Mouse (Mus musculus) kidney, adult 2 months (tissue): ENCODE data around the gene Mbtps1. TPM values are rescaled to one million over a fixed set of nuclear protein-coding genes. Genes with fewer than 3 reads are reported as not detected.

ENCODE experiments used
- DNase-seq: peaks from one replicate; pipeline ENCODE4 v3.0.0; 2021
- H3K27ac ChIP-seq: fragments of 200-500 bp; 2 replicates; pipeline ENCODE4 v1.5.1; 2012; ENCODE audit warnings: low read depth, low read length, control low read depth, inconsistent platforms; ENCODE audit not compliant: insufficient read depth
- H3K27me3 ChIP-seq: fragments of 200-500 bp; replicated peaks from 2 replicates; pipeline ENCODE4 v1.6.1; 2012; ENCODE audit warnings: mild to moderate bottlenecking, moderate library complexity, low read length, inconsistent platforms; ENCODE audit not compliant: control insufficient read depth, insufficient read depth
- H3K36me3 ChIP-seq: fragments of 200-500 bp; 2 replicates; pipeline ENCODE4 v1.6.1; 2012; ENCODE audit warnings: mild to moderate bottlenecking, moderate library complexity, low read length, inconsistent platforms; ENCODE audit not compliant: control insufficient read depth, insufficient read depth
- H3K4me1 ChIP-seq: fragments of 200-500 bp; 2 replicates; pipeline ENCODE4 v1.6.1; 2011; ENCODE audit warnings: low read length; ENCODE audit not compliant: control insufficient read depth, insufficient read depth
- H3K4me3 ChIP-seq: fragments of 200-500 bp; 2 replicates; pipeline ENCODE4 v1.5.1; 2011; ENCODE audit warnings: mild to moderate bottlenecking, low read depth, low read length, control low read depth; ENCODE audit not compliant: insufficient read depth
- CTCF ChIP-seq: fragments of 200-500 bp; conservative IDR thresholded peaks from 2 replicates; pipeline ENCODE4 v1.5.1; 2011; ENCODE audit warnings: low read depth, mild to moderate bottlenecking, control low read depth, low read length, moderate library complexity, mixed read lengths; ENCODE audit not compliant: insufficient read depth, insufficient read length
- POLR2A ChIP-seq: fragments of 200-500 bp; IDR thresholded peaks from one replicate; pipeline ENCODE4 v1.6.1; 2011; ENCODE audit warnings: low read depth, low read length, control low read depth
- WGBS: fragments of 180-500 bp; shearing (Covaris S2); methylation state at CpG from one replicate; pipeline ENCODE4 v1.1.7; 2018; 5-methylcytosine and 5-hydroxymethylcytosine counted together
- polyA plus RNA-seq: library from polyadenylated mRNA; depleted of rRNA; stranded (reverse); fragments of >200 nt; gene quantifications from 2 replicates; pipeline ENCODE4 v1.2.3, GENCODE M21; 2012

Mbtps1 gene
- polyA plus RNA-seq, 1 experiment, result 58.0 TPM

GRCm38 (mm10) chr8:119503191-119503767 is 55.3 kb downstream of the Mbtps1 start:
- WGBS, result 55% methylated on average over 10 of the region's 10 CpGs
- peaks cover 1% of the 10 kb centered on the region; the same call in 1 of the 2 replicates for H3K36me3 ChIP-seq
- DNase-seq, result no peak
- H3K27me3 ChIP-seq, result no peaks in the 10 kb centered on the region
- no peaks in the 10 kb centered on the region for H3K4me1 ChIP-seq
- no peak for TF ChIP-seq CTCF
- TF ChIP-seq POLR2A, result no peak
- H3K4me3 ChIP-seq, result no peak overlapping the region
- H3K27ac ChIP-seq, result no peak overlapping the region

GRCm38 (mm10) chr8:119502111-119502510 is 56.4 kb downstream of the Mbtps1 start:
- H3K27ac ChIP-seq, result no peak overlapping the region
- no peaks in the 10 kb centered on the region for H3K36me3 ChIP-seq

GRCm38 (mm10) chr8:119501598-119501997 is 56.9 kb downstream of the Mbtps1 start, which contains the start of gene Slc38a8:
Gene Slc38a8 (minus strand): TSS chr8:119501698.
- TF ChIP-seq CTCF (no peak), POLR2A (no peak)
- Histone ChIP-seq H3K27ac (no peak within 1 kb of the TSS), H3K27me3 (no peaks in the 10 kb centered on the region), H3K36me3 (no peaks in the 10 kb centered on the region), H3K4me1 (no peaks in the 10 kb centered on the region), H3K4me3 (no peak within 1 kb of the TSS)
- DNase-seq, result no peak
- 56% methylated on average over 5 of the region's 5 CpGs for WGBS

More at GRCm38 (mm10) chr8:119502111-119502510, 56.4 kb downstream of the Mbtps1 start:
- no peaks in the 10 kb centered on the region for H3K27me3 ChIP-seq
- no peak overlapping the region for H3K4me3 ChIP-seq
- 32% methylated on average over 4 of the region's 4 CpGs for WGBS
- no peak for DNase-seq
- no peak for TF ChIP-seq CTCF
- no peak for TF ChIP-seq POLR2A
- no peaks in the 10 kb centered on the region for H3K4me1 ChIP-seq

GRCm38 (mm10) chr8:119499836-119500235 is 58.7 kb downstream of the Mbtps1 start:
- Histone ChIP-seq H3K27ac (no peak overlapping the region), H3K4me1 (no peaks in the 10 kb centered on the region), H3K27me3 (no peaks in the 10 kb centered on the region), H3K36me3 (no peaks in the 10 kb centered on the region), H3K4me3 (no peak overlapping the region)
- DNase-seq, result no peak
- 87% methylated on average over 2 of the region's 2 CpGs for WGBS
- TF ChIP-seq CTCF (no peak), POLR2A (no peak)

GRCm38 (mm10) chr8:119496848-119497247 is 61.7 kb downstream of the Mbtps1 start:
- Histone ChIP-seq H3K4me3 (no peak overlapping the region), H3K27ac (no peak overlapping the region), H3K4me1 (no peaks in the 10 kb centered on the region), H3K36me3 (no peaks in the 10 kb centered on the region), H3K27me3 (no peaks in the 10 kb centered on the region)
- WGBS, result 26% methylated on average over 6 of the region's 6 CpGs
- TF ChIP-seq CTCF (peak; percentile 86), POLR2A (no peak)
- peak; percentile 46 for DNase-seq

GRCm38 (mm10) chr8:119487093-119487492 is 71.4 kb downstream of the Mbtps1 start:
- WGBS, result 74% methylated on average over 7 of the region's 7 CpGs
- TF ChIP-seq POLR2A, result no peak
- TF ChIP-seq CTCF, result no peak
- H3K4me3 ChIP-seq, result no peak overlapping the region
- DNase-seq, result peak; percentile 18
- no peak overlapping the region for H3K27ac ChIP-seq
- no peaks in the 10 kb centered on the region for H3K36me3 ChIP-seq
- peaks cover 7% of the 10 kb centered on the region for H3K4me1 ChIP-seq
- no peaks in the 10 kb centered on the region for H3K27me3 ChIP-seq

- H3K27ac ChIP-seq, result no peak overlapping the region
- WGBS, result 85% methylated on average over 11 of the region's 11 CpGs
- TF ChIP-seq CTCF (no peak), POLR2A (no peak)
These were observed 74.2 kb downstream of the Mbtps1 start for GRCm38 (mm10) chr8:119484145-119484896.

More at GRCm38 (mm10) chr8:119484145-119484896, 74.2 kb downstream of the Mbtps1 start:
- H3K4me1 ChIP-seq, result no peaks in the 10 kb centered on the region
- no peak overlapping the region for H3K4me3 ChIP-seq
- DNase-seq, result no peak
- no peaks in the 10 kb centered on the region for H3K27me3 ChIP-seq
- no peaks in the 10 kb centered on the region for H3K36me3 ChIP-seq
